Mouse (Mus musculus) gastrocnemius, adult 18-20 months (tissue): ENCODE measurements around the gene 4930583I09Rik. TPM values are rescaled to one million over a fixed set of nuclear protein-coding genes. Genes with fewer than 3 reads are reported as not detected.

ENCODE experiments used
- DNase-seq: peaks from one replicate; pipeline ENCODE4 v3.0.0; 2021; ENCODE audit warnings: low spot score
- long read RNA-seq, 2 experiments: library from polyadenylated mRNA; stranded (forward); transcript quantifications; one replicate each; pipeline ENCODE4 v2.0.0; 2021
- total RNA-seq, 2 experiments: library from RNA; stranded (reverse); gene quantifications; 2 replicates each; pipeline ENCODE4 v1.2.3; 2021

4930583I09Rik gene
- total RNA-seq = not detected
- long read RNA-seq, experiment 1 = 0 reads
- long read RNA-seq, experiment 2 = 0 reads

GRCm38 (mm10) chr17:64835928-64836327, at the start of gene 4930583I09Rik:
4930583I09Rik (minus strand) TSS chr17:64836071.
- no peak for DNase-seq

- no peak for DNase-seq
Observed at GRCm38 (mm10) chr17:64876111-64876510, 40.2 kb upstream of the 4930583I09Rik start.

- DNase-seq = peak; percentile 42
Observed at GRCm38 (mm10) chr17:64873651-64874072, 37.8 kb upstream of the 4930583I09Rik start.

GRCm38 (mm10) chr17:64863817-64864216, 27.9 kb upstream of the 4930583I09Rik start:
- no peak for DNase-seq

- DNase-seq = no peak
Observed at GRCm38 (mm10) chr17:64860963-64861362, 25.1 kb upstream of the 4930583I09Rik start.

GRCm38 (mm10) chr17:64858848-64859247, 23.0 kb upstream of the 4930583I09Rik start:
- no peak for DNase-seq

- DNase-seq = no peak
Observed at GRCm38 (mm10) chr17:64848031-64848430, 12.2 kb upstream of the 4930583I09Rik start.

- DNase-seq = no peak
Observed at GRCm38 (mm10) chr17:64846654-64847053, 10.8 kb upstream of the 4930583I09Rik start.

GRCm38 (mm10) chr17:64836892-64837291, 1.0 kb upstream of the 4930583I09Rik start:
- DNase-seq = no peak

GRCm38 (mm10) chr17:64836352-64836751, 481 bp upstream of the 4930583I09Rik start:
- no peak for DNase-seq

- no peak for DNase-seq
Observed at GRCm38 (mm10) chr17:64833906-64834490, 1.9 kb downstream of the 4930583I09Rik start.

- DNase-seq = no peak
Observed at GRCm38 (mm10) chr17:64833071-64833470, 2.8 kb downstream of the 4930583I09Rik start.

- no peak for DNase-seq
Observed at GRCm38 (mm10) chr17:64827482-64827881, 8.4 kb downstream of the 4930583I09Rik start.

GRCm38 (mm10) chr17:64826843-64827242, 9.0 kb downstream of the 4930583I09Rik start:
- DNase-seq = no peak

- DNase-seq = no peak
Observed at GRCm38 (mm10) chr17:64822561-64822960, 13.3 kb downstream of the 4930583I09Rik start.

GRCm38 (mm10) chr17:64820841-64821593, 14.9 kb downstream of the 4930583I09Rik start:
- no peak for DNase-seq

GRCm38 (mm10) chr17:64816298-64816697, 19.6 kb downstream of the 4930583I09Rik start:
- DNase-seq = no peak

- no peak for DNase-seq
Observed at GRCm38 (mm10) chr17:64815806-64816205, 20.1 kb downstream of the 4930583I09Rik start.

GRCm38 (mm10) chr17:64813568-64813967, 22.3 kb downstream of the 4930583I09Rik start:
- DNase-seq = no peak

- DNase-seq = no peak
Observed at GRCm38 (mm10) chr17:64806035-64806589, 29.8 kb downstream of the 4930583I09Rik start.

GRCm38 (mm10) chr17:64804375-64805124, 31.3 kb downstream of the 4930583I09Rik start:
- no peak for DNase-seq

GRCm38 (mm10) chr17:64802956-64803275, 33.0 kb downstream of the 4930583I09Rik start:
- no peak for DNase-seq
